Mouse (Mus musculus) testis, adult 2 months (tissue): ENCODE measurements around the gene Hc. TPM values are rescaled to one million over a fixed set of nuclear protein-coding genes. Genes with fewer than 3 reads are reported as not detected.

Source experiments
- H3K27ac ChIP-seq: fragments of 200-500 bp; 2 replicates; pipeline ENCODE4 v1.5.1; 2012; ENCODE audit warnings: low read depth, low read length; ENCODE audit not compliant: control insufficient read depth, insufficient read depth
- H3K27me3 ChIP-seq: fragments of 200-500 bp; 2 replicates; pipeline ENCODE4 v1.6.1; 2012; ENCODE audit warnings: mild to moderate bottlenecking, low read length, moderate library complexity; ENCODE audit not compliant: control insufficient read depth, insufficient read depth
- H3K36me3 ChIP-seq: fragments of 200-500 bp; 2 replicates; pipeline ENCODE4 v1.6.1; 2012; ENCODE audit warnings: mild to moderate bottlenecking, low read length; ENCODE audit not compliant: control insufficient read depth, insufficient read depth
- H3K4me1 ChIP-seq: fragments of 200-500 bp; 2 replicates; pipeline ENCODE4 v1.6.1; 2012; ENCODE audit warnings: low read length; ENCODE audit not compliant: control insufficient read depth, insufficient read depth
- H3K4me3 ChIP-seq: fragments of 200-500 bp; 2 replicates; pipeline ENCODE4 v1.5.1; 2012; ENCODE audit warnings: low read depth, mild to moderate bottlenecking, low read length, moderate library complexity, mixed read lengths; ENCODE audit not compliant: control insufficient read depth
- CTCF ChIP-seq: fragments of 200-500 bp; IDR thresholded peaks from 2 replicates; pipeline ENCODE4 v1.5.1; 2012; ENCODE audit warnings: low read depth, mild to moderate bottlenecking, inconsistent platforms, low read length, moderate library complexity; ENCODE audit not compliant: control insufficient read depth, insufficient read depth, insufficient replicate concordance
- POLR2A ChIP-seq: fragments of 200-500 bp; IDR thresholded peaks from 2 replicates; pipeline ENCODE4 v1.6.1; 2012; ENCODE audit warnings: low read depth, mild to moderate bottlenecking, inconsistent platforms, low read length, moderate library complexity; ENCODE audit not compliant: control insufficient read depth
- polyA plus RNA-seq: library from polyadenylated mRNA; depleted of rRNA; stranded (reverse); fragments of >200 nt; gene quantifications from 2 replicates; pipeline ENCODE4 v1.2.3, GENCODE M21; 2012

Hc gene
- polyA plus RNA-seq, 1 experiment, result 1.3 TPM

- Histone ChIP-seq H3K36me3 (no peaks in the 10 kb centered on the region), H3K4me3 (no peak overlapping the region), H3K27ac (no peak overlapping the region), H3K4me1 (peaks cover 2% of the 10 kb centered on the region; the same call in 1 of the 2 replicates), H3K27me3 (no peaks in the 10 kb centered on the region)
- TF ChIP-seq POLR2A (no peak), CTCF (no peak)
Observed at GRCm38 (mm10) chr2:34976447-34976846, 84.8 kb downstream of the Hc start.

- Histone ChIP-seq H3K27me3 (no peaks in the 10 kb centered on the region), H3K4me1 (peaks cover 2% of the 10 kb centered on the region; the same call in 1 of the 2 replicates), H3K36me3 (no peaks in the 10 kb centered on the region), H3K27ac (no peak overlapping the region), H3K4me3 (no peak overlapping the region)
- no peak for TF ChIP-seq CTCF
- no peak for TF ChIP-seq POLR2A
Observed at GRCm38 (mm10) chr2:34973087-34973486, 88.2 kb downstream of the Hc start.

GRCm38 (mm10) chr2:34971080-34971888, 90.0 kb downstream of the Hc start:
- Histone ChIP-seq H3K27ac (no peak overlapping the region), H3K27me3 (no peaks in the 10 kb centered on the region), H3K4me1 (no peaks in the 10 kb centered on the region), H3K36me3 (no peaks in the 10 kb centered on the region), H3K4me3 (no peak overlapping the region)
- TF ChIP-seq POLR2A (no peak), CTCF (no peak)

- TF ChIP-seq POLR2A (no peak), CTCF (peak; percentile 64; the same call in 1 of the 2 replicates)
- Histone ChIP-seq H3K36me3 (no peaks in the 10 kb centered on the region), H3K27ac (no peak overlapping the region), H3K4me3 (no peak overlapping the region), H3K4me1 (peaks cover 3% of the 10 kb centered on the region; the same call in 1 of the 2 replicates), H3K27me3 (no peaks in the 10 kb centered on the region)
Observed at GRCm38 (mm10) chr2:34970092-34970750, 91.0 kb downstream of the Hc start.

GRCm38 (mm10) chr2:34969166-34969565, 92.1 kb downstream of the Hc start:
- no peaks in the 10 kb centered on the region for H3K27me3 ChIP-seq
- TF ChIP-seq CTCF, result no peak
- TF ChIP-seq POLR2A, result no peak
- H3K36me3 ChIP-seq, result no peaks in the 10 kb centered on the region
- no peak overlapping the region for H3K27ac ChIP-seq
- peaks cover 7% of the 10 kb centered on the region for H3K4me1 ChIP-seq
- no peak overlapping the region for H3K4me3 ChIP-seq

GRCm38 (mm10) chr2:34966243-34966934, 94.8 kb downstream of the Hc start:
- no peak overlapping the region for H3K27ac ChIP-seq
- no peaks in the 10 kb centered on the region for H3K27me3 ChIP-seq
- no peaks in the 10 kb centered on the region for H3K36me3 ChIP-seq
- peaks cover 18% of the 10 kb centered on the region for H3K4me1 ChIP-seq
- TF ChIP-seq CTCF, result no peak
- TF ChIP-seq POLR2A, result no peak
- no peak overlapping the region for H3K4me3 ChIP-seq

GRCm38 (mm10) chr2:34965806-34966205, 95.4 kb downstream of the Hc start:
- no peak overlapping the region for H3K4me3 ChIP-seq
- no peak overlapping the region for H3K27ac ChIP-seq
- H3K36me3 ChIP-seq, result no peaks in the 10 kb centered on the region
- H3K4me1 ChIP-seq, result peaks cover 18% of the 10 kb centered on the region
- no peaks in the 10 kb centered on the region for H3K27me3 ChIP-seq
- TF ChIP-seq CTCF (no peak), POLR2A (no peak)
